Mouse (Mus musculus) 416B (cell line): ENCODE measurements at regions not wholly inside any gene's neighbourhood (a gene's known extent, or its start where the extent isn't known, plus 50 kb on each side); places are given as distances from the start of the nearest gene placed in this dataset.

ENCODE experiments used
- DNase-seq: peaks from one replicate; pipeline ENCODE4 v3.0.0; 2011; ENCODE audit warnings: low read depth

DNA sequence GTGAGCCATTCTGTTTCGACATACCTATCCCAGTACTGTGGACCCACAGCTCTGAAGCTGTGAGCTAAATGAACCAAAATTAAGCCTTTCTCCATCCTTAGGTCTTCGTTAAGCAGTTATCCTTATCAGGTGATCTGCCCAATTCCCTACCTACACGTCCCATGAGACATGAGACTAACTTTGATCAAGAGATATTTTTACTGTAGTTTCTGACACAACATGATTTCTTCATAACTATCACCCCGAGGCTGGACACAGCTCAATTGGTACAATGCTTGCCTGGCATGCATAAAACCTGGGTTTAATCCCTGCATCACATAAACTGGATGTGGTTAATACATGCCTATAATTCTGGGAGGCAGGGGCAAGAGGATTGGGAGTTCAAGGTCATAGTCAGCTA, 82.2 kb upstream of the Elovl6 start:
- no peak for DNase-seq

DNA sequence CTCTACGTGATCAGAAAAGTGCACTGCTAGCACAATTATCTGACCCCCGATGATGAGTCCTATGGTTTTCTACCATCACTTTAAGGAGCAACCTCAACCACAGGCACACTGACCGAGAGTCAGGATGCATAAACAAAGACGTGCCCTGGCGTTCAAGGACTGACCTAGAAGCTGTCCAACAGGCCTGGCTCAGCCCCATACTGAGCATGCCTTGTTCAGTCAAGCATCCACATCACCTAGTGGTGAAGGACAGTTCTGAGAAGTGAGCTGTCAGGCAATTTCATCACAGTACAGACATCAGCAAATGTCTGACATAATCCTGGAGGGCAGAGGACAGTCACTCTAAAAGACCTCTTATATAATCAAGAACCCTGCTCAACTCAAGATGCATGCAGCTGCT, 81.5 kb upstream of the Elovl6 start:
- DNase-seq: no peak

DNA sequence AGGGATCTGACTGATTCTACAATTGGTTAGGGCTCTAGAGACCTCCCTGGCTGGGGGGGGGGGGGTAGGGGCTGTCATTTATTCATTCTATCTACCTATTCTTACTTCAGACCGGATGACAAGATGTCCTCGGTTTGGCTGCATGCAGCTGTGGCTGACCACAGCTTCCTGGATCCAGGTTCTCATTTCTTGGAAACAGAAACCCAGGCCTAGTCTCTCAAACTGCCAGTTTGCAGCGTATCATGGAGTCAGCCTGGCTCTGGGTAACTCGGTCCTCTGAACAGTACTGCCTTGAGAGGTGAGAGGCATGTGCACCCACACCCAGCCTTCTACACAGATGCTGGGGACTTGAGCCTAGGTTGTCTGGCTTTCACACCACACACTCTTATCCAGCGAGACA, 62.1 kb upstream of the Elovl6 start:
- peak; percentile 80 for DNase-seq

DNA sequence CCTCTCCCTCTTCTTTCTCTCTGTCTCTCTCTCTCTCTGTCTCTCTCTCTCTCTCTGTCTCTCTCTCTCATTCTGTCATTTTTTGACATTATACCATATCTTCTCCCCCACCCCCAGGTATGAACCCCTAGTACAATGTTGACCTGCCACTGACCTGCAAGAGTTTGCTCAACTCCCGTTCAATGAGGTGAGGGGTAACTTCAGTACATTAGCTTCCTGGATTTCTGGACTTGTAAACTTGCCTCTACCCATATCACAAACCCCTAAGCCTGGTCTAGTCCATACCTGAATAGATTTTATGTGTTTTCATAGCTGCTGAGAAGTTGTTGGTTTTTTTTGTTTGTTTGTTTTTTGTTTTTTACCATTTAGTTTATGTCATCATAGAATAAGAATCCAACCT, 60.8 kb upstream of the Elovl6 start:
- DNase-seq: no peak

DNA sequence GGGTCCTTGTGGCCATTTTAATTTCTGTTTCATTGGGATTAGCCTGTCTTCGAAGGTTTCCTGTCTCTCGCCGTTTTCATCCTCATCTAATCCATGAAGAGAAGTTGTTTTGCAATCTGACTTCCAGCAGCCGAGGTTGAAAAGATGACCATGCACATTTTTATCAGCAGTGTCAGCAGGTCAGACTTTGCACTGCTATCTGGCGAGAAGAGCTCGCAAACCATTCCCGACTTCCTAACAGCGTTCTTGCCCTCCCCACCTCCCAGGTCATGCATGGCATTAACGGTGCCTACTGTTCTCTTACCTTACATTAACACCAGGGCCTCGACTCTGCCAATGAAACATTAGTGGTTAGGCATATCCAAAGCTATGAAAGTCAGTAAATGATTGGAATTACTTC, 60.1 kb upstream of the Elovl6 start:
- peak; percentile 65 for DNase-seq

DNA sequence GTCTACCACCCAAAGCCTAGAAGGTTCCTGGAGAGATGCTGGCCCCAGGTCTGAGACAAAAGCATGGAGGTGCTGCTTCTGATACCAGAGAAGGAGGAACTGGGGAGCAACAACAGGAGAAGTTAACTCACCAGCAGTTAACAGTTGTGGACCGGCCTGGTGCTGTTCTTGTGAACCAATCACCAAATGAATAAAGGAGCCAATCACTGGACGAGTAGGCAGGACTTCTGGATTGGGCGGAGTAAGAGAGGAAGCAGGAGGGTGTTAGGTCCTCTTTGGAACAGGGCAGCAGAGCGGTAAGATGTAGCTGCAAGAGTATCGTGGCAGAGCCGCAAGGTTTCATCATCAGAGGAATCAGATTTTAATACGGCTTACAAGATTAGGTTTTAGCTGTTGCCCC, 57.7 kb upstream of the Elovl6 start:
- no peak for DNase-seq

DNA sequence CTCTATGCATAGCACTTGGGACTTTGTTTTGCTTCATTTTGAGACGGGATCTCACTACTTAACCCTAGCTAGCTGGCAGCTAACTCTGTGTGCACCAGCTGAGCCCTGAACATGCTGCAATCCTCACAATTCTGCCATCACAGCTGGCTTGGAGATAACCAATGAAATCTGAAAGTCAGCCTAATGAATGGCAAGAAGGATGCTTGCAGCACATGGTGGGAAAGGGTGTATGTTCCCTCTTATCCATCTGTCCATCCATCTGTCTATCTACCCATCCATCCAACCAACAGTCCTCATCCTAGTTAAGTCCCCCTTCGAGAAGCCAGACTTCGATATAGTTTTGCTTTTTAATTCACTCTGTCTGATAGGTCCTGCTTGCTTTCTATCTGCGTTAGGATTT, 55.9 kb upstream of the Elovl6 start:
- DNase-seq: no peak

DNA sequence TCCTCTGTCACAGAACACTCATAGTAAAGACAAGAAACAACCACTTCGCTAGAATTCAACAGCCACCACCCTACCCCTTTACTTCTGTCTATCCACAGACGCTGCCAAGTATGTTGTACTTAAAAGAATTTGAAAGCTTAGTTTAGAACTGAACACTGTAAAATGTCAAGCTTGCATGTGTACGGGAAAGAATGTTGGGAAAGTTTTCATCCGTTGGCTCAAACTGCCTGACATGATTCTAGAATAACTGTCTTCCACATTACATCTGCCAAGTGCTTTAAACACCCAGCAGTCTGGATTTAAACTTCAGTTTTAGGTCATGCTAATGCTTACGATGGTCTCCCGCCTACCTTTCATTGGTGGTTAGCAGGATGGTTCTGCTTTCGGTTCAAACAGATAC, 54.1 kb upstream of the Elovl6 start:
- DNase-seq: no peak

DNA sequence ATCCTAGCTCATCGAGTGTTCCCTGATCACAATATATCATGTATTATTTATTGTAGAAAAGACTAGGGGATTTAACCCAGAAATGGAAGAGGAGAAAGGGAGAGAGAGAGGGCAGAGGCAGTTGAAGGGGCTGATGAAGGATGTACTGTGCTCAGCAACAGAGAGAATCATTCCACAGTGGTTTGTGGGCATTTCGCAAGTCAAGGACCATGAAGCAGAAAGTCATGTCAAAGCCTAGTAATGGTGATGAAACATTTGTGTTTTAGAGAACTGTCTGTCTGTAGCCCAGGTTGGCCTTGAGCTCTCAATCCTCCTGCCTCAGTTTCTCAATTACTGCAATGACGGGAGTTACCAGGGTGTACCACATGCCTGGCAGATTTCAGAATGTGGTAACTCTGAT, 50.9 kb upstream of the Elovl6 start:
- peak; percentile 37 for DNase-seq
